Mouse (Mus musculus): ENCODE measurements at regions not wholly inside any gene's neighbourhood (a gene's known extent, or its start where the extent isn't known, plus 50 kb on each side); places are given as distances from the start of the nearest gene placed in this dataset.

- no peaks in the 10 kb centered on the region for H3K4me1 ChIP-seq (ENCODE audit: insufficient read depth, low read length)
- H3K4me3 ChIP-seq (ENCODE audit: low read depth, low read length): no peak overlapping the region
- ATAC-seq (ENCODE audit: low FRiP score) (no peak), DNase-seq (ENCODE audit: low spot score) (no peak)
- no peak overlapping the region for H3K27ac ChIP-seq (ENCODE audit: low read depth, low read length)
- WGBS: 92% methylated on average over 1 of the region's 1 CpGs
- no peak overlapping the region for H3K9ac ChIP-seq (replicated peaks; ENCODE audit: low read length, poor library complexity, severe bottlenecking)
- no peaks in the 10 kb centered on the region for H3K9me3 ChIP-seq (ENCODE audit: low read length)
- H3K27me3 ChIP-seq (ENCODE audit: insufficient read depth, low read length): no peaks in the 10 kb centered on the region
- H3K36me3 ChIP-seq (ENCODE audit: insufficient read depth, low read length): no peaks in the 10 kb centered on the region
- no peak for TF ChIP-seq CTCF (IDR thresholded peaks at IDR 0.05)
- no peak overlapping the region for H3K4me2 ChIP-seq (ENCODE audit: low read depth, low read length, poor library complexity, severe bottlenecking)
Measured at GRCm38 (mm10) chr16:30137812-30138211, 73.6 kb downstream of the Hes1 start.

- no peak for DNase-seq (ENCODE audit: low spot score)
- WGBS: 21% methylated on average over 13 of the region's 13 CpGs
- no peak for ATAC-seq (ENCODE audit: low FRiP score)
- Histone ChIP-seq H3K9me3 (ENCODE audit: low read length) (no peaks in the 10 kb centered on the region), H3K27me3 (ENCODE audit: insufficient read depth, low read length) (no peaks in the 10 kb centered on the region; the same call in 1 of the 2 replicates), H3K4me2 (ENCODE audit: low read depth, low read length, poor library complexity, severe bottlenecking) (peak overlapping the region; percentile 39), H3K4me1 (ENCODE audit: insufficient read depth, low read length) (no peaks in the 10 kb centered on the region; the same call in 1 of the 2 replicates), H3K9ac (replicated peaks; ENCODE audit: low read length, poor library complexity, severe bottlenecking) (no peak overlapping the region), H3K27ac (ENCODE audit: low read depth, low read length) (no peak overlapping the region), H3K36me3 (ENCODE audit: insufficient read depth, low read length) (no peaks in the 10 kb centered on the region), H3K4me3 (ENCODE audit: low read depth, low read length) (no peak overlapping the region)
- no peak for TF ChIP-seq CTCF (IDR thresholded peaks at IDR 0.05)
Measured at GRCm38 (mm10) chr16:30144818-30145464, 80.8 kb downstream of the Hes1 start.

GRCm38 (mm10) chr16:30145465-30146207, 81.5 kb downstream of the Hes1 start:
- H3K9me3 ChIP-seq (ENCODE audit: low read length): no peaks in the 10 kb centered on the region
- no peak overlapping the region for H3K9ac ChIP-seq (replicated peaks; ENCODE audit: low read length, poor library complexity, severe bottlenecking)
- no peak overlapping the region for H3K27ac ChIP-seq (ENCODE audit: low read depth, low read length)
- TF ChIP-seq CTCF (IDR thresholded peaks at IDR 0.05): no peak
- ATAC-seq (ENCODE audit: low FRiP score) (peak; percentile 82), DNase-seq (ENCODE audit: low spot score) (peak; percentile 35)
- no peaks in the 10 kb centered on the region for H3K36me3 ChIP-seq (ENCODE audit: insufficient read depth, low read length)
- WGBS: 14% methylated on average over 16 of the region's 16 CpGs
- no peak overlapping the region for H3K4me3 ChIP-seq (ENCODE audit: low read depth, low read length)
- no peaks in the 10 kb centered on the region; the same call in 1 of the 2 replicates for H3K27me3 ChIP-seq (ENCODE audit: insufficient read depth, low read length)
- H3K4me2 ChIP-seq (ENCODE audit: low read depth, low read length, poor library complexity, severe bottlenecking): peak overlapping the region; percentile 39
- no peaks in the 10 kb centered on the region; the same call in 1 of the 2 replicates for H3K4me1 ChIP-seq (ENCODE audit: insufficient read depth, low read length)

GRCm38 (mm10) chr16:30146208-30146525, 82.0 kb downstream of the Hes1 start:
- TF ChIP-seq CTCF (IDR thresholded peaks at IDR 0.05): no peak
- H3K27me3 ChIP-seq (ENCODE audit: insufficient read depth, low read length): no peaks in the 10 kb centered on the region; the same call in 1 of the 2 replicates
- DNase-seq (ENCODE audit: low spot score) (no peak), ATAC-seq (ENCODE audit: low FRiP score) (no peak; the same call in 1 of the 2 replicates)
- no peaks in the 10 kb centered on the region; the same call in 1 of the 2 replicates for H3K4me1 ChIP-seq (ENCODE audit: insufficient read depth, low read length)
- no peaks in the 10 kb centered on the region for H3K36me3 ChIP-seq (ENCODE audit: insufficient read depth, low read length)
- H3K4me3 ChIP-seq (ENCODE audit: low read depth, low read length): no peak overlapping the region
- 56% methylated on average over 1 of the region's 1 CpGs for WGBS
- no peaks in the 10 kb centered on the region for H3K9me3 ChIP-seq (ENCODE audit: low read length)
- no peak overlapping the region for H3K27ac ChIP-seq (ENCODE audit: low read depth, low read length)
- H3K9ac ChIP-seq (replicated peaks; ENCODE audit: low read length, poor library complexity, severe bottlenecking): no peak overlapping the region
- no peak overlapping the region for H3K4me2 ChIP-seq (ENCODE audit: low read depth, low read length, poor library complexity, severe bottlenecking)

- DNase-seq (ENCODE audit: low spot score) (no peak), ATAC-seq (ENCODE audit: low FRiP score) (no peak)
- Histone ChIP-seq H3K36me3 (ENCODE audit: insufficient read depth, low read length) (no peaks in the 10 kb centered on the region), H3K27ac (ENCODE audit: low read depth, low read length) (no peak overlapping the region), H3K9ac (replicated peaks; ENCODE audit: low read length, poor library complexity, severe bottlenecking) (no peak overlapping the region), H3K9me3 (ENCODE audit: low read length) (no peaks in the 10 kb centered on the region), H3K4me3 (ENCODE audit: low read depth, low read length) (no peak overlapping the region), H3K4me1 (ENCODE audit: insufficient read depth, low read length) (no peaks in the 10 kb centered on the region; the same call in 1 of the 2 replicates), H3K27me3 (ENCODE audit: insufficient read depth, low read length) (no peaks in the 10 kb centered on the region; the same call in 1 of the 2 replicates), H3K4me2 (ENCODE audit: low read depth, low read length, poor library complexity, severe bottlenecking) (no peak overlapping the region)
- TF ChIP-seq CTCF (IDR thresholded peaks at IDR 0.05): no peak
- 84% methylated on average over 4 of the region's 4 CpGs for WGBS
Measured at GRCm38 (mm10) chr16:30147296-30147695, 83.1 kb downstream of the Hes1 start.

GRCm38 (mm10) chr16:30151104-30151503, 86.9 kb downstream of the Hes1 start:
- DNase-seq (ENCODE audit: low spot score): peak; percentile 38

More at GRCm38 (mm10) chr16:30151104-30151503, 86.9 kb downstream of the Hes1 start:
- Histone ChIP-seq H3K4me3 (ENCODE audit: low read depth, low read length) (no peak overlapping the region), H3K36me3 (ENCODE audit: insufficient read depth, low read length) (no peaks in the 10 kb centered on the region), H3K9ac (replicated peaks; ENCODE audit: low read length, poor library complexity, severe bottlenecking) (no peak overlapping the region), H3K4me1 (ENCODE audit: insufficient read depth, low read length) (peaks cover 6% of the 10 kb centered on the region; the same call in 1 of the 2 replicates), H3K4me2 (ENCODE audit: low read depth, low read length, poor library complexity, severe bottlenecking) (no peak overlapping the region), H3K27me3 (ENCODE audit: insufficient read depth, low read length) (no peaks in the 10 kb centered on the region), H3K27ac (ENCODE audit: low read depth, low read length) (no peak overlapping the region), H3K9me3 (ENCODE audit: low read length) (no peaks in the 10 kb centered on the region)
- TF ChIP-seq CTCF (IDR thresholded peaks at IDR 0.05): no peak
- ATAC-seq (ENCODE audit: low FRiP score): no peak
- 89% methylated on average over 3 of the region's 3 CpGs for WGBS
